Mouse (Mus musculus) forebrain, embryonic 15.5 days (tissue): ENCODE results near the gene Slc10a6. TPM values are rescaled to one million over a fixed set of nuclear protein-coding genes. Genes with fewer than 3 reads are reported as not detected.

Experiments
- ATAC-seq: fragments of 200-750 bp; cut with Nextera tagmentation; replicated peaks from 2 replicates; pipeline ENCODE4 v1.8.0; 2017; ENCODE audit warnings: mild to moderate bottlenecking, moderate TSS enrichment, moderate library complexity
- H3K27ac ChIP-seq: fragments of 300-500 bp; sonication (generic); replicated peaks from 2 replicates; pipeline ENCODE4 v1.5.1; 2015; ENCODE audit warnings: mild to moderate bottlenecking, inconsistent platforms
- H3K27me3 ChIP-seq: fragments of 300-500 bp; sonication (generic); 2 replicates; pipeline ENCODE4 v1.6.1; 2015; ENCODE audit warnings: inconsistent platforms
- H3K36me3 ChIP-seq: fragments of 300-500 bp; sonication (generic); 2 replicates; pipeline ENCODE4 v1.6.1; 2015; ENCODE audit warnings: mild to moderate bottlenecking, inconsistent platforms
- H3K4me1 ChIP-seq: fragments of 300-500 bp; sonication (generic); 2 replicates; pipeline ENCODE4 v1.6.1; 2015; ENCODE audit warnings: inconsistent platforms
- H3K4me2 ChIP-seq: fragments of 300-500 bp; sonication (generic); replicated peaks from 2 replicates; pipeline ENCODE4 v1.6.1; 2015; ENCODE audit warnings: mild to moderate bottlenecking, inconsistent platforms
- H3K4me3 ChIP-seq: fragments of 300-500 bp; sonication (generic); 2 replicates; pipeline ENCODE4 v1.5.1; 2015; ENCODE audit warnings: mild to moderate bottlenecking, inconsistent platforms
- H3K9ac ChIP-seq: fragments of 300-500 bp; sonication (generic); replicated peaks from 2 replicates; pipeline ENCODE4 v1.6.1; 2015; ENCODE audit warnings: mild to moderate bottlenecking, inconsistent platforms
- H3K9me3 ChIP-seq: fragments of 300-500 bp; sonication (generic); 2 replicates; pipeline ENCODE4 v1.6.1; 2016; ENCODE audit warnings: inconsistent platforms
- WGBS: fragments of 180-500 bp; shearing (Covaris S2); methylation state at CpG from one replicate; pipeline ENCODE4 v1.1.7; 2015; ENCODE audit warnings: mixed read lengths; 5-methylcytosine and 5-hydroxymethylcytosine counted together
- polyA plus RNA-seq: library from polyadenylated mRNA; unstranded; fragments of >200 nt; fragmentation: Nextera tagmentation; extraction: Ambion mirVana; gene quantifications from 2 replicates; pipeline ENCODE4 v1.2.1, GENCODE M21; 2015

Slc10a6 gene
- polyA plus RNA-seq, 1 experiment from 2014 or later: not detected

- 89% methylated on average over 7 of the region's 7 CpGs for WGBS
Observed at GRCm38 (mm10) chr5:103587219-103587618, 42.0 kb downstream of the Slc10a6 start.

GRCm38 (mm10) chr5:103579680-103580420 lies 49.4 kb downstream of the Slc10a6 start:
- peak; percentile 68; the same call in 1 of the 2 replicates for ATAC-seq

More at GRCm38 (mm10) chr5:103587219-103587618, 42.0 kb downstream of the Slc10a6 start:
- Histone ChIP-seq H3K27ac (no peak overlapping the region), H3K9ac (no peak overlapping the region), H3K9me3 (no peaks in the 10 kb centered on the region), H3K4me1 (no peaks in the 10 kb centered on the region), H3K4me2 (no peak overlapping the region), H3K4me3 (no peak overlapping the region), H3K36me3 (no peaks in the 10 kb centered on the region), H3K27me3 (no peaks in the 10 kb centered on the region)
- no peak for ATAC-seq

GRCm38 (mm10) chr5:103569446-103569845 lies 59.8 kb downstream of the Slc10a6 start:
- H3K4me2 ChIP-seq: no peak overlapping the region
- no peak overlapping the region for H3K27ac ChIP-seq
- no peaks in the 10 kb centered on the region for H3K27me3 ChIP-seq
- no peak overlapping the region for H3K4me3 ChIP-seq
- 92% methylated on average over 9 of the region's 9 CpGs for WGBS
- 0 out of 2 replicates have a peak, but pooled peaks cover 7% of the 10 kb centered on the region for H3K4me1 ChIP-seq
- no peaks in the 10 kb centered on the region for H3K36me3 ChIP-seq
- no peak overlapping the region for H3K9ac ChIP-seq
- no peak for ATAC-seq
- no peaks in the 10 kb centered on the region for H3K9me3 ChIP-seq

More at GRCm38 (mm10) chr5:103579680-103580420, 49.4 kb downstream of the Slc10a6 start:
- Histone ChIP-seq H3K4me2 (no peak overlapping the region), H3K4me1 (no peaks in the 10 kb centered on the region), H3K27me3 (no peaks in the 10 kb centered on the region), H3K9me3 (no peaks in the 10 kb centered on the region), H3K36me3 (no peaks in the 10 kb centered on the region), H3K4me3 (no peak overlapping the region), H3K9ac (no peak overlapping the region), H3K27ac (no peak overlapping the region)
- 67% methylated on average over 11 of the region's 11 CpGs for WGBS

- H3K4me3 ChIP-seq: no peak overlapping the region
- no peak overlapping the region for H3K4me2 ChIP-seq
- 0 out of 2 replicates have a peak, but pooled peaks cover 7% of the 10 kb centered on the region for H3K4me1 ChIP-seq
- H3K36me3 ChIP-seq: no peaks in the 10 kb centered on the region
- no peak for ATAC-seq
- H3K9ac ChIP-seq: no peak overlapping the region
- 94% methylated on average over 4 of the region's 4 CpGs for WGBS
- no peak overlapping the region for H3K27ac ChIP-seq
- H3K27me3 ChIP-seq: no peaks in the 10 kb centered on the region
- H3K9me3 ChIP-seq: no peaks in the 10 kb centered on the region
Observed at GRCm38 (mm10) chr5:103568034-103568433, 61.2 kb downstream of the Slc10a6 start.

GRCm38 (mm10) chr5:103560546-103560945 lies 68.7 kb downstream of the Slc10a6 start:
- WGBS: 93% methylated on average over 9 of the region's 9 CpGs
- H3K27me3 ChIP-seq: no peaks in the 10 kb centered on the region
- H3K4me2 ChIP-seq: no peak overlapping the region
- H3K9me3 ChIP-seq: no peaks in the 10 kb centered on the region
- H3K36me3 ChIP-seq: peaks cover 3% of the 10 kb centered on the region; the same call in 1 of the 2 replicates
- H3K9ac ChIP-seq: no peak overlapping the region
- no peak for ATAC-seq
- H3K27ac ChIP-seq: no peak overlapping the region
- H3K4me3 ChIP-seq: no peak overlapping the region
- H3K4me1 ChIP-seq: 0 out of 2 replicates have a peak, but pooled peaks cover 7% of the 10 kb centered on the region

Other genes starting within 250 kb of the Slc10a6 start
- 4.4 and 5.1 TPM in 2 replicates for gene Ptpn13, start 204.2 kb downstream of the Slc10a6 start, polyA plus RNA-seq
- 0.31 and 0.62 TPM in 2 replicates for gene 1700016H13Rik, start 26.6 kb upstream of the Slc10a6 start, polyA plus RNA-seq
- 1.2 and 2.4 TPM in 2 replicates for gene Aff1, start 63.0 kb upstream of the Slc10a6 start, polyA plus RNA-seq